Mouse (Mus musculus): ENCODE measurements around the gene Igdcc4. TPM values are rescaled to one million over a fixed set of nuclear protein-coding genes. Genes with fewer than 3 reads are reported as not detected.

Gene Igdcc4
- total RNA-seq, 2 experiments from 2014 or later, result 0.09 TPM; not detected in 1

- ATAC-seq (ENCODE audit: poor library complexity, severe bottlenecking), result no peak
Measured at GRCm38 (mm10) chr9:65109132-65110072, 8.1 kb downstream of the Igdcc4 start.

DNA sequence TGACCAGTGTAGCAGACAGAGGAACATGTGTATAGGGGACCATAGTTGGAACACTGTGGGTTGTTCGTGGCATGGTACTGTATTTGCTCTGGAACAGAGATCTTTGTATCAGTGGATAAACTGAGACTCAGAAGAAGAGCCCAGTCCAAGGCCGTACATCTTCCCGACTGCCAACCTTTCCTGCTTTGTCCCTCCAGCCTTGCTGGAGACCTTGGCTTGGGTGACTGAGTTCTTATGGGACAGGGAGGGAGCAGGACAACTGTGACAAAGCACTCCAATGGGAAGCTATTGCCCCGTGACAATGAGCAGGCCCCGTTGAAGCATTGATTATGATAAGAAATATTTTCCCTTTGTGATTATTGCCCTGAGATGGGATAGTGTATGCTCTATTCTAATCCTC lies 10.4 kb downstream of the Igdcc4 start:
- no peak for ATAC-seq (ENCODE audit: poor library complexity, severe bottlenecking)

- ATAC-seq (ENCODE audit: poor library complexity, severe bottlenecking), result no peak
Measured at GRCm38 (mm10) chr9:65113694-65114093, 12.4 kb downstream of the Igdcc4 start.

GRCm38 (mm10) chr9:65115891-65116290 lies 14.6 kb downstream of the Igdcc4 start:
- ATAC-seq (ENCODE audit: poor library complexity, severe bottlenecking), result no peak

GRCm38 (mm10) chr9:65117516-65117915 lies 16.2 kb downstream of the Igdcc4 start:
- no peak for ATAC-seq (ENCODE audit: poor library complexity, severe bottlenecking)

DNA sequence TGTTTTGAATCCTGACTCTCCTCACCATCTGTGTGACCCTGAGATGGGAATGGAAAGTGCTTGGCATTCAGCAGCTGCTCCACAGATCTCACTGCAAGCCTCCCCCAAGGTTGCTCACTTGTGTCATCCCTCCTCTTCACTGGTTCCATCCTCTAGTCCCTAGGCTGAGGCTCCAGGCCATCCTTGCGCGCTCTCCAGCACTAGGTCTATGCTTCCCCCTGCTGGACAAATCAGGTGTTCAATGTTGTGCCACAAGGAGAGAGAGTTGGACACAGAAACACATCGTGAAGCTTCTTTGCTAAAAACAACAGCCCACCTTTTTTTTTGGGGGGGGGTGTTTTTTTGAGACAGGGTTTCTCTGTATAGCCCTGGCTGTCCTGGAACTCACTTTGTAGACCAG lies 19.6 kb downstream of the Igdcc4 start:
- ATAC-seq (ENCODE audit: poor library complexity, severe bottlenecking), result no peak

DNA sequence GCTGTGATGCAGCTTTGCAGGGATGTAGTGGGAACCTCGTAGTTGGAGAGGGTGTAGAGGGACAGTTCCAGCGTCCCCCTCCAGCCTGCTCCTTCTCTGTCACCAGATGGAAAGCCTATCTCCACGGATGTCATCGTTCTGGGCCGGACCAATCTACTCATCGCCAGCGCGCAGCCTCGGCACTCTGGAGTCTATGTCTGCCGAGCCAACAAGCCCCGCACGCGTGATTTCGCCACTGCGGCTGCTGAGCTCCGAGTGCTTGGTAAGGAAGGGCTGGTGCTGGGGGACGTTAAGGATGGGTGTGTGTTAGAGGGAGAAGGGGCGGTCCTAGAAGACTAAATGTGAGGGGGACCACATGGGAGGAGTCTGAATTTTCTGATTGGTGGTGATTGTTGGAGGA lies 21.3 kb downstream of the Igdcc4 start:
- no peak for ATAC-seq (ENCODE audit: poor library complexity, severe bottlenecking)

GRCm38 (mm10) chr9:65123552-65124168 lies 22.4 kb downstream of the Igdcc4 start:
- ATAC-seq (ENCODE audit: poor library complexity, severe bottlenecking), result peak; percentile 54; the same call in 1 of the 2 replicates

- 0 out of 2 replicates have a peak, but pooled peaks have one; percentile 35 for ATAC-seq (ENCODE audit: poor library complexity, severe bottlenecking)
Measured at GRCm38 (mm10) chr9:65128123-65128815, 27.0 kb downstream of the Igdcc4 start.

GRCm38 (mm10) chr9:65131717-65132116 lies 30.4 kb downstream of the Igdcc4 start:
- ATAC-seq (ENCODE audit: poor library complexity, severe bottlenecking), result no peak

GRCm38 (mm10) chr9:65133739-65134138 lies 32.5 kb downstream of the Igdcc4 start:
- ATAC-seq (ENCODE audit: poor library complexity, severe bottlenecking), result peak; percentile 78

GRCm38 (mm10) chr9:65135126-65135525 lies 33.8 kb downstream of the Igdcc4 start:
- no peak for ATAC-seq (ENCODE audit: poor library complexity, severe bottlenecking)

DNA sequence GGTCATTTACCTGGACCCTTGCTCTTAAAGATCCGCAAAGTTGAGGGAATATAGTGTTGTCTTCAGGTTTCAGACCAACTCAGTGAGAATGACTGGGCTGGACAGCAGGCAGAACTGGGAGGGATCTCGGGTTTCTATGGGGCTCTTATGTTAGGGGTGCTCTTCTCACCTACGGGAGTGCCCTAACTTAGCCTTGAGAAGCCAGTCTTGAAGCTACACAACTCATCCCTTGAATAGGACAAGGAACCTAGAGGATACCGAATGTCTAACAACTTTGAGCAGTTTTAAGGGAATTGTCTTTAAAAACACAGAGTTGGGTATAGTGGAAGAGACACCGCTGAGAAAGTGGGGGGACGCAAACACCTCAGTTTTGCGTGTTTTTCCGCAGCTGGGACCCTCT lies 39.2 kb downstream of the Igdcc4 start:
- no peak for ATAC-seq (ENCODE audit: poor library complexity, severe bottlenecking)

GRCm38 (mm10) chr9:65140936-65141305 lies 39.6 kb downstream of the Igdcc4 start, which contains the start of gene Igdcc3:
Gene Igdcc3 (plus strand): TSS chr9:65141189.
- ATAC-seq (ENCODE audit: poor library complexity, severe bottlenecking), result no peak

DNA sequence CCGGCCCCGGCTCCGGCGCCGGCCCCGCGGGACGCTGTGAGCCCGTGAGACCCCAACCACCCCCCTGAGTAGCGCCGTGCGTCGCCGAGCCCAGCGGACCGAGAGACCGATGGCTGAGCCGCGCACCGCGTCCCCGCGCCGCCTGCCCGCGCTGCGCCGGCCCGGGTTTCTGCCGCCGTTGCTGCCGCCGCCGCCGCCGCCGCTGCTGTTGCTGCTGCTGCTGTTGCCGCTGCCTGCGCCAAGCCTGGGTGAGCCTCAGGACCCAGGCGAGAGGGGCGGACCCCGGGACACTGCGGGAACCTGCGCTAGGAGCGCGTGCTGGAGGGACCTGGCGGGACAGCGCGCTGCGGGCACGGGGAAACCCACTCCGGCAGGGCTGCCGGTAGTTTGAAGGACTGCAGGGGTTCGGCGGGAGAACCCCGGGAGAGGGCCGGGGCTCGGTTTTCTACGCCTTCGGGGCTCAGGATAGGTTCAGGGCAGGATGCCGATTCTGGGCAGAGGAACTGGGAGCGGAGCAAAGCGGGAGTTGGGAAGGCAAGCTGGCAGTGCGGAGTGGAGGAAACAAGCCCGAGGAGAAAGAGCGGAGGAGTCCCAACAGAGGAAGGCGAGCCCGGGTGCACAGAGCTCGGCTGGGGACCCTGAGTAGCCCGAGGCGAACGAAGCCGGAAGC lies 40.2 kb downstream of the Igdcc4 start:
- ATAC-seq (ENCODE audit: poor library complexity, severe bottlenecking), result no peak

- no peak for ATAC-seq (ENCODE audit: poor library complexity, severe bottlenecking)
Measured at GRCm38 (mm10) chr9:65141976-65142318, 40.7 kb downstream of the Igdcc4 start.

DNA sequence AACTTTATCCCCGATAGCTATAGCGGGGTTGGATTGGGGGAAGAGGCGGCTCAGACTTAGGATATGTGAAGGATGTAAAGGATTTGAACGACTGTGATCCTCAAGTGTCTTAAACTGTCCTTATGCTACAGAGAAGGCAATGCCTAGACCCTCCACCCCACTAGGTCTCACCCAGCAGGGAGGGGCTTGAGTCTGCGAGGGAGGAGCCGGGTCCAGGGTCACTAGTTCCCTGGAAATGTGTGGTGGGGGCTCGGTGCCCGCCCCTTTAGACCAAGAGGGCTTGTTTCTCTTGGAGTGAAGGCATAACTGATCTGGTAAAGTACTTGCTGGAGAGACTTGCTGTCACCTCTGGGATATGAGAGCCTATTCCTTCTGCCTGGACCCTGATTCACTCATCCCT lies 41.1 kb downstream of the Igdcc4 start:
- no peak for ATAC-seq (ENCODE audit: poor library complexity, severe bottlenecking)

DNA sequence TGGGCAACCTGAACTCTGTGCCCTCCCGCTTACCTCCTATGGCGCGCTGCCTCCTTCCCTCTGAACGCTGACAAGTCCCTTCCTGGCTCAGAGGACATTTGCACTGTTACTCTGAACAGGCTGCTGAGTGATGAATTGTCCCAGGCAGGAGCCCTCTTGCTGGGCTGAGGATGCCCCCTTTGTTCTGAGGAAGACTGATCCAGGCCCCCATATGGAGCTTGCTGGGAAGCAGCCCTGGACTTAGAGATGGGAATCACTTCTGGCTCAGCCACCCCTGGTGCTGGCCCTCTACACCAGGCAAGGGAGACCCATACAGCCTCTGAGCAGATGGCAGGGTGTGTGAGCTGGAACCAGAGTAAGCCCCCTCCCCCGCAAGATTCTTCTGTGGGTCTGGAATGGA lies 44.7 kb downstream of the Igdcc4 start:
- ATAC-seq (ENCODE audit: poor library complexity, severe bottlenecking), result no peak

DNA sequence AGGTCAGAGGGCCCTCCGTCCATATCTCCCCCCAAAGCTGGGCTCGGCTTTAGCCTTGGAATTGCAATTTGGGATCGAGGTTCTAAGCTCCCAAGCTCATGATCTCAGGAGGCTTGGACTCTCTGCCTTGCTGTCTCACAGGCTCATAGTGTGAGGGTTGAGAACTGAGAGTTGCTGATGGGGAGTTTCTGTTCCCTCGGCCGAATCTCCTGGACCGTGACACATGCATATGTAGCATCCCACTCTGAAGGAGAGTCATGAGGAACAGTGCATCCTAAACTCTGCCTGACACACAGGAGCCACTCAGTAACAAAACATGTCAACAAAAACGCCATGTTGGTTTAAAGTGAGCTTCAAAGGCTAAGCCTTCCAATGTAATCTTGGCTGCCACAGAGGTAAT lies 47.2 kb downstream of the Igdcc4 start:
- ATAC-seq (ENCODE audit: poor library complexity, severe bottlenecking), result no peak

DNA sequence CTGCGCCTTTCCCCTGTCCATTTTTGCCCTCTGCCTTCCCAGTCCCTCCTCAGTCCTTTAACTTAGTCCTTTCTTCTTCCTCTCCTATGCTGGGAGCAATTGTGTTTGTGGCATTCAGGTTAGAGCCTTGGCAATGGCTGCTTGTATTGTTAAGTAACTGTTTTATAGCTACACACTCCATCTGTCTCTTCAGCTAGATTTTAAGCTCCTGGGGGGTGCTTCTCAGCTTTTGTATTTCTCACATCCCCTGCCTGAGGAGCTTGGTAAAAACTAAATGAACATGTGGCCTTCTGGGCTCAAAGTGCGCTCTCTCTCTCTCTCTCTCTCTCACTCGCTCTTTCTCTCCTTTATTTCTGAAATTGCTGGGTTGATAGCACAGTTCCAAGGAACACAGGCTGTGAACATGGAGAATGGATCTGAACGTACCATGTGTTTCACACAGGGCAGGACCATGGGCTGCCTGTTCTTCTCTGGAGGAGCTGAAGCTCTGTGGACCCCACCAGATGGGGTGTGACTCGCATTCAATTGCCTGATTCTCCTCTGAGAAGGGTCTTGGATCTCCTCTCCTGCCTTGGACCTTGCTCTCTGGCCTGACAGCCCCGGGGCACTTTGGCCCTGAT lies 51.5 kb downstream of the Igdcc4 start:
- no peak for ATAC-seq (ENCODE audit: poor library complexity, severe bottlenecking)

- ATAC-seq (ENCODE audit: poor library complexity, severe bottlenecking), result no peak
Measured at GRCm38 (mm10) chr9:65153331-65153711, 52.0 kb downstream of the Igdcc4 start.
